Mouse (Mus musculus): ENCODE results near the gene Exoc7. TPM values are rescaled to one million over a fixed set of nuclear protein-coding genes. Genes with fewer than 3 reads are reported as not detected.

Exoc7 gene
- polyA plus RNA-seq, 1 experiment: 93.3 TPM

- Histone ChIP-seq H3K36me3 (ENCODE audit: control insufficient read depth, insufficient read depth, low read length, poor library complexity, severe bottlenecking) (no peaks in the 10 kb centered on the region), H3K9me3 (replicated peaks; ENCODE audit: control insufficient read depth, insufficient read depth, low read length, poor library complexity, severe bottlenecking) (no peaks in the 10 kb centered on the region), H3K4me3 (ENCODE audit: low read depth, low read length) (no peak overlapping the region), H3K9ac (ENCODE audit: low read depth, poor library complexity, severe bottlenecking) (0 out of 2 replicates have a peak overlapping the region, but pooled peaks have one; percentile 61), H3K4me1 (ENCODE audit: control insufficient read depth, insufficient read depth, low read length) (no peaks in the 10 kb centered on the region), H3K27ac (ENCODE audit: insufficient read depth, low read length) (peak overlapping the region; percentile 17; the same call in 1 of the 2 replicates), H3K27me3 (ENCODE audit: control insufficient read depth, insufficient read depth, low read length, poor library complexity, severe bottlenecking) (no peaks in the 10 kb centered on the region)
- TF ChIP-seq EP300 (IDR thresholded peaks at IDR 0.05; ENCODE audit: insufficient read depth, low read depth, low read length) (no peak), CTCF (IDR thresholded peaks at IDR 0.05; ENCODE audit: low read depth, low read length) (no peak), POLR2A (IDR thresholded peaks at IDR 0.05; ENCODE audit: insufficient read depth, low read length) (peak; percentile 82)
Measured at GRCm38 (mm10) chr11:116307762-116308531, 914 bp upstream of the Exoc7 start.

- Histone ChIP-seq H3K9me3 (replicated peaks; ENCODE audit: control insufficient read depth, insufficient read depth, low read length, poor library complexity, severe bottlenecking) (no peaks in the 10 kb centered on the region), H3K36me3 (ENCODE audit: control insufficient read depth, insufficient read depth, low read length, poor library complexity, severe bottlenecking) (no peaks in the 10 kb centered on the region), H3K4me3 (ENCODE audit: low read depth, low read length) (peak overlapping the region; percentile 80), H3K27me3 (ENCODE audit: control insufficient read depth, insufficient read depth, low read length, poor library complexity, severe bottlenecking) (no peaks in the 10 kb centered on the region), H3K9ac (ENCODE audit: low read depth, poor library complexity, severe bottlenecking) (peak overlapping the region; percentile 61), H3K27ac (ENCODE audit: insufficient read depth, low read length) (peak overlapping the region; percentile 17; the same call in 1 of the 2 replicates), H3K4me1 (ENCODE audit: control insufficient read depth, insufficient read depth, low read length) (no peaks in the 10 kb centered on the region)
- 0 out of 2 replicates have a peak, but pooled peaks have one; percentile 18 for TF ChIP-seq EP300 (IDR thresholded peaks at IDR 0.05; ENCODE audit: insufficient read depth, low read depth, low read length)
- TF ChIP-seq CTCF (IDR thresholded peaks at IDR 0.05; ENCODE audit: low read depth, low read length): no peak
- no peak for TF ChIP-seq POLR2A (IDR thresholded peaks at IDR 0.05; ENCODE audit: insufficient read depth, low read length)
Measured at GRCm38 (mm10) chr11:116306126-116306982, 679 bp downstream of the Exoc7 start.

- Histone ChIP-seq H3K4me1 (ENCODE audit: control insufficient read depth, insufficient read depth, low read length) (no peaks in the 10 kb centered on the region), H3K36me3 (ENCODE audit: control insufficient read depth, insufficient read depth, low read length, poor library complexity, severe bottlenecking) (no peaks in the 10 kb centered on the region), H3K4me3 (ENCODE audit: low read depth, low read length) (no peak overlapping the region), H3K27me3 (ENCODE audit: control insufficient read depth, insufficient read depth, low read length, poor library complexity, severe bottlenecking) (no peaks in the 10 kb centered on the region), H3K27ac (ENCODE audit: insufficient read depth, low read length) (no peak overlapping the region), H3K9ac (ENCODE audit: low read depth, poor library complexity, severe bottlenecking) (no peak overlapping the region), H3K9me3 (replicated peaks; ENCODE audit: control insufficient read depth, insufficient read depth, low read length, poor library complexity, severe bottlenecking) (no peaks in the 10 kb centered on the region)
- TF ChIP-seq POLR2A (IDR thresholded peaks at IDR 0.05; ENCODE audit: insufficient read depth, low read length) (no peak), EP300 (IDR thresholded peaks at IDR 0.05; ENCODE audit: insufficient read depth, low read depth, low read length) (no peak), CTCF (IDR thresholded peaks at IDR 0.05; ENCODE audit: low read depth, low read length) (no peak)
Measured at GRCm38 (mm10) chr11:116305423-116305822, 1.6 kb downstream of the Exoc7 start.

GRCm38 (mm10) chr11:116298621-116299020, 8.4 kb downstream of the Exoc7 start:
- Histone ChIP-seq H3K9ac (ENCODE audit: low read depth, poor library complexity, severe bottlenecking) (no peak overlapping the region), H3K27ac (ENCODE audit: insufficient read depth, low read length) (no peak overlapping the region), H3K4me3 (ENCODE audit: low read depth, low read length) (no peak overlapping the region), H3K36me3 (ENCODE audit: control insufficient read depth, insufficient read depth, low read length, poor library complexity, severe bottlenecking) (no peaks in the 10 kb centered on the region), H3K4me1 (ENCODE audit: control insufficient read depth, insufficient read depth, low read length) (peaks cover 3% of the 10 kb centered on the region), H3K9me3 (replicated peaks; ENCODE audit: control insufficient read depth, insufficient read depth, low read length, poor library complexity, severe bottlenecking) (no peaks in the 10 kb centered on the region), H3K27me3 (ENCODE audit: control insufficient read depth, insufficient read depth, low read length, poor library complexity, severe bottlenecking) (no peaks in the 10 kb centered on the region)
- TF ChIP-seq POLR2A (IDR thresholded peaks at IDR 0.05; ENCODE audit: insufficient read depth, low read length): no peak
- no peak for TF ChIP-seq EP300 (IDR thresholded peaks at IDR 0.05; ENCODE audit: insufficient read depth, low read depth, low read length)
- TF ChIP-seq CTCF (IDR thresholded peaks at IDR 0.05; ENCODE audit: low read depth, low read length): no peak

GRCm38 (mm10) chr11:116298221-116298620, 8.8 kb downstream of the Exoc7 start:
- no peaks in the 10 kb centered on the region for H3K27me3 ChIP-seq (ENCODE audit: control insufficient read depth, insufficient read depth, low read length, poor library complexity, severe bottlenecking)
- H3K27ac ChIP-seq (ENCODE audit: insufficient read depth, low read length): no peak overlapping the region
- peaks cover 3% of the 10 kb centered on the region for H3K4me1 ChIP-seq (ENCODE audit: control insufficient read depth, insufficient read depth, low read length)
- H3K9me3 ChIP-seq (replicated peaks; ENCODE audit: control insufficient read depth, insufficient read depth, low read length, poor library complexity, severe bottlenecking): no peaks in the 10 kb centered on the region
- H3K36me3 ChIP-seq (ENCODE audit: control insufficient read depth, insufficient read depth, low read length, poor library complexity, severe bottlenecking): no peaks in the 10 kb centered on the region
- no peak overlapping the region for H3K9ac ChIP-seq (ENCODE audit: low read depth, poor library complexity, severe bottlenecking)
- H3K4me3 ChIP-seq (ENCODE audit: low read depth, low read length): no peak overlapping the region
- no peak for TF ChIP-seq CTCF (IDR thresholded peaks at IDR 0.05; ENCODE audit: low read depth, low read length)
- no peak for TF ChIP-seq EP300 (IDR thresholded peaks at IDR 0.05; ENCODE audit: insufficient read depth, low read depth, low read length)
- TF ChIP-seq POLR2A (IDR thresholded peaks at IDR 0.05; ENCODE audit: insufficient read depth, low read length): no peak
